Mouse (Mus musculus) kidney, embryonic 15.5 days (tissue): Measurements from ENCODE around the gene Pfkp. TPM values are rescaled to one million over a fixed set of nuclear protein-coding genes. Genes with fewer than 3 reads are reported as not detected.

Source experiments
- ATAC-seq: fragments of 200-750 bp; cut with Nextera tagmentation; replicated peaks from 2 replicates; pipeline ENCODE4 v1.8.0; 2017; ENCODE audit warnings: moderate TSS enrichment; ENCODE audit not compliant: low FRiP score
- H3K27ac ChIP-seq: fragments of 300-500 bp; sonication (generic); 2 replicates; pipeline ENCODE4 v1.5.1; 2015; ENCODE audit warnings: mild to moderate bottlenecking, inconsistent platforms
- H3K27me3 ChIP-seq: fragments of 300-500 bp; sonication (generic); 2 replicates; pipeline ENCODE4 v1.6.1; 2015; ENCODE audit warnings: inconsistent platforms
- H3K36me3 ChIP-seq: fragments of 300-500 bp; sonication (generic); 2 replicates; pipeline ENCODE4 v1.6.1; 2015; ENCODE audit warnings: inconsistent platforms
- H3K4me1 ChIP-seq: fragments of 300-500 bp; sonication (generic); 2 replicates; pipeline ENCODE4 v1.6.1; 2015; ENCODE audit warnings: inconsistent platforms
- H3K4me2 ChIP-seq: fragments of 300-500 bp; sonication (generic); 2 replicates; pipeline ENCODE4 v1.6.1; 2015; ENCODE audit warnings: moderate library complexity, mild to moderate bottlenecking, inconsistent platforms
- H3K4me3 ChIP-seq: fragments of 300-500 bp; sonication (generic); replicated peaks from 2 replicates; pipeline ENCODE4 v1.5.1; 2015; ENCODE audit warnings: mild to moderate bottlenecking, inconsistent platforms
- H3K9ac ChIP-seq: fragments of 300-500 bp; sonication (generic); 2 replicates; pipeline ENCODE4 v1.6.1; 2015; ENCODE audit warnings: mild to moderate bottlenecking, inconsistent platforms
- H3K9me3 ChIP-seq: fragments of 300-500 bp; sonication (generic); replicated peaks from 2 replicates; pipeline ENCODE4 v1.6.1; 2016; ENCODE audit warnings: inconsistent platforms
- WGBS: fragments of 180-500 bp; shearing (Covaris S2); methylation state at CpG from one replicate; pipeline ENCODE4 v1.1.7; 2015; ENCODE audit warnings: mixed read lengths; 5-methylcytosine and 5-hydroxymethylcytosine counted together
- polyA plus RNA-seq: library from polyadenylated mRNA; unstranded; fragments of >200 nt; fragmentation: Nextera tagmentation; extraction: Ambion mirVana; gene quantifications from 2 replicates; pipeline ENCODE4 v1.2.1, GENCODE M21; 2015

Gene Pfkp
- polyA plus RNA-seq, 1 experiment from 2014 or later: 28.3 TPM

GRCm38 (mm10) chr13:6532683-6533082 lies 115.9 kb downstream of the Pfkp start:
- 91% methylated on average over 1 of the region's 1 CpGs for WGBS

More at GRCm38 (mm10) chr13:6532683-6533082, 115.9 kb downstream of the Pfkp start:
- H3K27ac ChIP-seq: no peak overlapping the region
- H3K27me3 ChIP-seq: no peaks in the 10 kb centered on the region
- H3K4me1 ChIP-seq: no peaks in the 10 kb centered on the region
- no peaks in the 10 kb centered on the region for H3K9me3 ChIP-seq
- H3K9ac ChIP-seq: no peak overlapping the region
- ATAC-seq: no peak
- H3K4me3 ChIP-seq: no peak overlapping the region
- H3K4me2 ChIP-seq: no peak overlapping the region
- H3K36me3 ChIP-seq: no peaks in the 10 kb centered on the region

Other genes with a start within 250 kb of the Pfkp start
- 103 and 105 TPM in 2 replicates for gene Pitrm1, start 100.6 kb downstream of the Pfkp start, polyA plus RNA-seq